Mouse (Mus musculus): ENCODE measurements around the gene Myocos.

Myocos gene

GRCm38 (mm10) chr1:162611191-162611590 lies 46.8 kb downstream of the Myocos start:
- DNase-seq, result no peak

DNA sequence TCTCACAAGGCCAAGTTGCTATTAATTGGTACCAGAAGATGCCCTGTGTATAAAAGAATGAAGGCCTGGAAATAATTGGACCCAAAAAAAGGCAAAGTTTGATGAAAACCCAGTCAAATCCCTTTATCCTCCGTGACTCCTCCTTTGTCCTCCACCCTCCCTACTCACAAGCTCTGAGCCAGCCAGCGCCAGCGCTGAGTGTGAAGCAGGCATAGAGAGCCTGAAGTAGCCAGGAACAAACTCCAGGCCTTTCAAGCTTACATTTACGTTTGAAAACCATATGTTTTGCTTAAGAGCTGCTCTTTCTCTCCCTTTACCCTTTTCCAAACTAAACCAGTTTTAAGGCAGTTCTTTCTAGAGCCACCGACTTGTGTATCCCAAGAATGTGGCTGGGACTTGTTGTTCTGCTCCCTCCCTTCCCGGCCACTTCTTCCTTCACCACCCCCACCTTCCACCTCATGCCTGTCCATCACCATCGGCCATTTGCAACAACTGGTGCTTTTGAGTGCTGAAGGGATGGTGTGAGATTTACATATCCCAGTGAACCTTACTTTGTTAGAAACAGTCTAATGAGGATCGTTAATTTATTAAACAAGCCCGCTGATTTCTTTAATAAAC lies 48.3 kb downstream of the Myocos start:
- no peak for DNase-seq

DNA sequence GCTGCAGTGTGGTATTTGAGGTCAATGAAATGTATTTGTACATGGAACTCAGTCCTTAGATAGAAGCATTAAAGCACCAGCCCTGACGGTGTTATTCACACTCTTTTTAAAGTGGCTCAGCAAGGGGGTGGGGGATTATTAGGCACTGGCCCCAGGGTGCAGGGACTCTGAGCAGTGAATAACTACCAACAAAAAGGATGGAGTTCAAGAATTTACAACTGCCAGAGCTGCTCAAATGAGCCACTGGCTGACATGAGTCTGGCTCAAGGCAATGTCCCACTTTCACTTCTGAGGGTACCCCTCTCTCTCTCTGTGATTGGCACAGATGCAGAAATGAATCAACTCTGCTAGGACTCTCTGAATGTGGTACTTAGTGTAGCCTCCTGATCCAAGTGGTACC lies 49.9 kb downstream of the Myocos start:
- DNase-seq, result no peak

DNA sequence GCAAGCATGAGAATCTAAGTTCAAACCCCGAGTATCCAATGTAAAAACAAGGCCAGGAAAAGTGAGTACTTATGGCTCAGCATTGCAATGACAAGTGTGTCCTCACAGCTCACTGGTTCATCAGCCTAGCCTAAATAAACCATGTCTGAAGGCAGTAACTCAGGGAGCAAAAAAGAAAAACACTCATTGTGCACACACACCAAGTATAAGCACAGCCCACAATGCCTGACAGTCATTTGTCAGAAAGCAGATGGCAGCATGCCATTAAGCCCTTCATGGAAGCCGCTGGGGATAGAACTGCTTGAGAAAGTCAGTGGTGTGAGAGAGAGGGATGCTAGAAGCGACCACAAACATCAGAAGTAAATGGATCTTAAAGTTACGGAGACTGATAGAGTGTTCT lies 56.7 kb downstream of the Myocos start:
- no peak for DNase-seq

DNA sequence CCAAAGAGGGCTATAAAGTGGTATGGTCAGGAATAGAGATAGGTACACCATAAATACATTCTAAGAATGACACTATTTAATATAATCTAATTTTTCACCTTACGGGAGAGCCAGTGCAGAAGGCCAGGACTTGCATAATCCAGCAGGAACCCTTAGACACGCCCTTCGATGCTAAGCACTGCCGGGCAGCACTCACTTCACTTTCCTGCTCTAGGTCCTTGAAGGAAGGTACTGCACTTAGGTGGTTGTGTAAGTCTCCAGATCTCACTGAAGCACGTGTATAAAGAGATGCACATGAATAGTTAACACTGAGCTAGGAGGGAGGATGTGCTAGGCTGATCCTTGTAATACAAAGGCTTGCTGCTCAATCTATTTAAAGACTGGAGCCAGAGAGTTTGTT lies 58.4 kb downstream of the Myocos start:
- no peak for DNase-seq

- DNase-seq, result no peak
Measured at GRCm38 (mm10) chr1:162597379-162598102, 60.5 kb downstream of the Myocos start.
